In genomic region chr16:87454419-87455179, GRCm38 (mm10) we compare ENCODE assay signal across 8 mouse cellular contexts. TPM values are rescaled to one million over a fixed set of nuclear protein-coding genes. Genes with fewer than 3 reads are reported as not detected.
DNase-seq lines count a peak whose midpoint lies in the region; ATAC-seq and TF ChIP-seq lines count a peak whose summit lies in the region.

Gene Usp16, plus strand, starts transcription at chr16:87454703.

- peak; percentile 83 for DNase-seq in 3134 (ENCODE audit: extremely low read depth, insufficient read length, low spot score)
- peak; percentile 86 to 88 for DNase-seq in adrenal gland, postnatal 4 days (ENCODE audit: low spot score in 2 of 2)
- DNase-seq in embryonic facial prominence, embryonic 14.5 days (ENCODE audit: low spot score), result peak; percentile 97
- peak; percentile 94 to 98 for DNase-seq in heart, adult 2 months
- DNase-seq in kidney, adult 8-10 months, result peak; percentile 88 to 91
- DNase-seq in spleen, postnatal 10 days (ENCODE audit: low spot score in 2 of 2), result peak; percentile 75 to 91

- peak within 1 kb of the TSS; percentile 68 for H3K4me3 ChIP-seq in embryonic facial prominence, embryonic 14.5 days (ENCODE audit: low read depth, low read length)
- peak within 1 kb of the TSS; percentile 97 for H3K4me3 ChIP-seq in heart, adult 2 months
- H3K4me3 ChIP-seq in limb, embryonic 13.5 days, result peak within 1 kb of the TSS; percentile 94
- H3K4me3 ChIP-seq in midbrain, embryonic 16.5 days (ENCODE audit: low read depth, low read length), result peak within 1 kb of the TSS; percentile 93

- intact Hi-C loops in heart, adult 2 months (cut with DNase I), result loop anchor here (1.0 to 2.0 kb wide), 3 partner anchors 14 to 41 kb away; partner anchors contain the start of genes Cct8, Ltn1 and Rwdd2b

- peak within 1 kb of the TSS; percentile 79 for H3K27ac ChIP-seq in embryonic facial prominence, embryonic 14.5 days (replicated peaks; ENCODE audit: low read depth, low read length)
- H3K27ac ChIP-seq in heart, adult 2 months, result peak within 1 kb of the TSS; percentile 91
- H3K27ac ChIP-seq in limb, embryonic 13.5 days, result peak within 1 kb of the TSS; percentile 77; the same call in 1 of the 2 replicates
- H3K27ac ChIP-seq in midbrain, embryonic 16.5 days (ENCODE audit: low read length), result peak within 1 kb of the TSS; percentile 76

- peak within 1 kb of the TSS; percentile 92 for H3K9ac ChIP-seq in embryonic facial prominence, embryonic 14.5 days (ENCODE audit: low read depth, low read length)
- H3K9ac ChIP-seq in heart, adult 2 months (ENCODE audit: low read depth, low read length), result peak within 1 kb of the TSS; percentile 95
- H3K9ac ChIP-seq in limb, embryonic 13.5 days, result peak within 1 kb of the TSS; percentile 89
- H3K9ac ChIP-seq in midbrain, embryonic 16.5 days (ENCODE audit: low read depth, low read length), result peak within 1 kb of the TSS; percentile 93

- TF ChIP-seq EP300 in heart, adult 2 months (IDR thresholded peaks at IDR 0.05; ENCODE audit: insufficient read depth, low read depth, low read length), result peak; percentile 69; the same call in 1 of the 2 replicates

- H3K4me2 ChIP-seq in embryonic facial prominence, embryonic 14.5 days (ENCODE audit: low read depth, low read length), result peak within 1 kb of the TSS; percentile 90
- peak within 1 kb of the TSS; percentile 91 for H3K4me2 ChIP-seq in limb, embryonic 13.5 days (replicated peaks)
- H3K4me2 ChIP-seq in midbrain, embryonic 16.5 days (ENCODE audit: low read length), result peak within 1 kb of the TSS; percentile 88

- TF ChIP-seq POLR2A in heart, adult 2 months (IDR thresholded peaks at IDR 0.05; ENCODE audit: insufficient read depth, low read depth, low read length), result peak; percentile 75

- H3K9me3 ChIP-seq in embryonic facial prominence, embryonic 14.5 days (ENCODE audit: control insufficient read depth, low read length), result 0 out of 2 replicates have a peak, but pooled peaks cover 3% of the 10 kb centered on the region
- no peaks in the 10 kb centered on the region for H3K9me3 ChIP-seq in limb, embryonic 13.5 days
- H3K9me3 ChIP-seq in midbrain, embryonic 16.5 days (replicated peaks; ENCODE audit: control insufficient read depth, low read length, poor library complexity, severe bottlenecking), result no peaks in the 10 kb centered on the region

- H3K27me3 ChIP-seq in embryonic facial prominence, embryonic 14.5 days (replicated peaks; ENCODE audit: control insufficient read depth, insufficient read depth, low read length), result no peaks in the 10 kb centered on the region
- no peaks in the 10 kb centered on the region for H3K27me3 ChIP-seq in heart, adult 2 months (ENCODE audit: control insufficient read depth, insufficient read depth, low read length)
- H3K27me3 ChIP-seq in limb, embryonic 13.5 days, result no peaks in the 10 kb centered on the region
- H3K27me3 ChIP-seq in midbrain, embryonic 16.5 days (ENCODE audit: control insufficient read depth, insufficient read depth, low read depth, low read length), result no peaks in the 10 kb centered on the region

- peaks cover 14% of the 10 kb centered on the region for H3K4me1 ChIP-seq in embryonic facial prominence, embryonic 14.5 days (ENCODE audit: control insufficient read depth, insufficient read depth, low read length)
- H3K4me1 ChIP-seq in heart, adult 2 months (ENCODE audit: control insufficient read depth, insufficient read depth, low read length), result peaks cover 4% of the 10 kb centered on the region
- peaks cover 14% of the 10 kb centered on the region for H3K4me1 ChIP-seq in limb, embryonic 13.5 days
- H3K4me1 ChIP-seq in midbrain, embryonic 16.5 days (ENCODE audit: control insufficient read depth, insufficient read depth, low read length), result peaks cover 18% of the 10 kb centered on the region

- H3K79me2 ChIP-seq in heart, adult 2 months (replicated peaks; ENCODE audit: control insufficient read depth, insufficient read depth, low read length), result peaks cover 4% of the 10 kb centered on the region

- peak; percentile 98 for ATAC-seq in embryonic facial prominence, embryonic 14.5 days (ENCODE audit: low read depth)
- peak; percentile 97 for ATAC-seq in limb, embryonic 13.5 days (ENCODE audit: low FRiP score, low read depth)
- ATAC-seq in midbrain, embryonic 16.5 days, result peak; percentile 98

- H3K36me3 ChIP-seq in embryonic facial prominence, embryonic 14.5 days (ENCODE audit: control insufficient read depth, insufficient read depth, low read length), result 0 out of 2 replicates have a peak, but pooled peaks cover 6% of the 10 kb centered on the region
- H3K36me3 ChIP-seq in heart, adult 2 months (ENCODE audit: control insufficient read depth, insufficient read depth, low read length), result peaks cover 6% of the 10 kb centered on the region
- H3K36me3 ChIP-seq in limb, embryonic 13.5 days, result peaks cover 8% of the 10 kb centered on the region
- H3K36me3 ChIP-seq in midbrain, embryonic 16.5 days (ENCODE audit: control insufficient read depth, insufficient read depth, low read length), result peaks cover 4% of the 10 kb centered on the region; the same call in 1 of the 2 replicates

- TF ChIP-seq CTCF in heart, adult 2 months (IDR thresholded peaks at IDR 0.05), result no peak

- WGBS in embryonic facial prominence, embryonic 14.5 days, result 12% methylated on average over 30 of the region's 45 CpGs
- WGBS in heart, adult 2 months, result 9% methylated on average over 42 of the region's 45 CpGs
- WGBS in limb, embryonic 13.5 days, result 8% methylated on average over 45 of the region's 45 CpGs
- WGBS in midbrain, embryonic 16.5 days, result 10% methylated on average over 40 of the region's 45 CpGs

RNA-seq across cellular contexts. Expression of gene Usp16, which starts in this region (rescaled TPM):
- 10 to 100 TPM; 69.4 to 69.6 TPM for total RNA-seq in adrenal gland, postnatal 4 days (2021)
- 48.3 and 50.8 TPM in 2 replicates for polyA plus RNA-seq in embryonic facial prominence, embryonic 14.5 days (2014; fragmentation: Nextera tagmentation; extraction: Ambion mirVana)
- total RNA-seq in heart, adult 2 months (2021), result 10 to 100 TPM; 43.2 to 47.2 TPM
- 22.9 and 33.1 TPM in 2 replicates for polyA plus RNA-seq in heart, adult 2 months (2012; rRNA removed)
- 45.4 and 50.5 TPM in 2 replicates for polyA plus RNA-seq in limb, embryonic 13.5 days (2015; fragmentation: Nextera tagmentation; extraction: Ambion mirVana)
- polyA plus RNA-seq in midbrain, embryonic 16.5 days (2015; fragmentation: Nextera tagmentation; extraction: Ambion mirVana), result 44.4 and 45.9 TPM in 2 replicates

Comparison
In these comparisons a context has a peak if more than half of its experiments do, and no peak if none do; other contexts are left out.
1. Peak in every context shown above with its lines: DNase-seq, ATAC-seq, H3K4me3 ChIP-seq and H3K27ac ChIP-seq.